Mouse (Mus musculus) myocyte (in vitro differentiated cells): ENCODE measurements around the gene Rpl6. TPM values are rescaled to one million over a fixed set of nuclear protein-coding genes. Genes with fewer than 3 reads are reported as not detected.

Experiments used
- H3K27me3 ChIP-seq: one replicate; pipeline ENCODE4 v1.6.1; 2011; ENCODE audit not compliant: control insufficient read depth, insufficient read depth, insufficient read length
- H3K36me3 ChIP-seq: one replicate; pipeline ENCODE4 v1.6.1; 2011; ENCODE audit not compliant: control insufficient read depth, insufficient read depth
- H3K4me2 ChIP-seq: one replicate; pipeline ENCODE4 v1.6.1; 2011; ENCODE audit warnings: low read depth, control low read depth
- H3K4me3 ChIP-seq: one replicate; pipeline ENCODE4 v1.5.1; 2011; ENCODE audit warnings: mild to moderate bottlenecking, control low read depth, moderate library complexity
- H3K79me2 ChIP-seq: one replicate; pipeline ENCODE4 v1.6.1; 2011; ENCODE audit not compliant: control insufficient read depth, insufficient read depth
- H3ac ChIP-seq: one replicate; pipeline ENCODE4 v1.6.1; 2011; ENCODE audit not compliant: control insufficient read depth, insufficient read length
- CEBPB ChIP-seq: IDR thresholded peaks from 2 replicates; pipeline ENCODE4 v1.6.1; 2011; ENCODE audit warnings: mild to moderate bottlenecking, moderate library complexity; ENCODE audit not compliant: poor library complexity, insufficient read depth, severe bottlenecking
- E2F4 ChIP-seq: IDR thresholded peaks from one replicate; pipeline ENCODE4 v1.6.1; 2011; ENCODE audit warnings: mild to moderate bottlenecking, control low read depth, moderate library complexity; ENCODE audit not compliant: insufficient read depth
- MAX ChIP-seq: IDR thresholded peaks from one replicate; pipeline ENCODE4 v1.6.1; 2011; ENCODE audit warnings: low read depth, mild to moderate bottlenecking, control low read depth
- MYOD1 ChIP-seq, 3 experiments: IDR thresholded peaks; one replicate each; pipeline ENCODE4 v1.6.1; 2011; ENCODE audit warnings: control low read depth in 2 of 3, low read depth in 2 of 3, mild to moderate bottlenecking in 2 of 3, moderate library complexity in 1 of 3; ENCODE audit not compliant: insufficient read length in 2 of 3, control insufficient read depth in 1 of 3
- MYOG ChIP-seq, 3 experiments: IDR thresholded peaks; one replicate each; pipeline ENCODE4 v1.6.1; 2011; ENCODE audit warnings: control low read depth in 2 of 3, low read depth in 2 of 3, mild to moderate bottlenecking in 2 of 3; ENCODE audit not compliant: insufficient read length in 2 of 3, control insufficient read depth in 1 of 3, insufficient read depth in 1 of 3
- POLR2A ChIP-seq: IDR thresholded peaks from one replicate; pipeline ENCODE4 v1.6.1; 2011; ENCODE audit warnings: low read depth, mild to moderate bottlenecking, control low read depth, moderate library complexity; ENCODE audit not compliant: insufficient read length
- POLR2AphosphoS2 ChIP-seq: IDR thresholded peaks from one replicate; pipeline ENCODE4 v1.6.1; 2011; ENCODE audit warnings: low read depth, control low read depth; ENCODE audit not compliant: insufficient read length
- REST ChIP-seq: IDR thresholded peaks from one replicate; pipeline ENCODE4 v1.6.1; 2011; ENCODE audit warnings: mild to moderate bottlenecking, control low read depth, moderate library complexity; ENCODE audit not compliant: insufficient read depth, insufficient read length
- SRF ChIP-seq: IDR thresholded peaks from one replicate; pipeline ENCODE4 v1.6.1; 2011; ENCODE audit warnings: low read depth; ENCODE audit not compliant: control insufficient read depth, insufficient read length
- TCF12 ChIP-seq: IDR thresholded peaks from one replicate; pipeline ENCODE4 v1.6.1; 2011; ENCODE audit warnings: mild to moderate bottlenecking, control low read depth; ENCODE audit not compliant: poor library complexity, insufficient read depth, severe bottlenecking
- TCF3 ChIP-seq: IDR thresholded peaks from one replicate; pipeline ENCODE4 v1.6.1; 2011; ENCODE audit warnings: low read depth, control low read depth; ENCODE audit not compliant: insufficient read length
- USF1 ChIP-seq: IDR thresholded peaks from one replicate; pipeline ENCODE4 v1.6.1; 2011; ENCODE audit warnings: low read depth, mild to moderate bottlenecking, control low read depth, moderate library complexity
- polyA plus RNA-seq: library from polyadenylated mRNA; unstranded; fragments of >200 nt; fragmentation: generic; extraction: Trizol; gene quantifications from one replicate; pipeline ENCODE4 v1.2.1, GENCODE M21; 2012; ENCODE audit warnings: missing spikeins

Gene Rpl6
- polyA plus RNA-seq, 1 experiment, result 1,361 TPM

DNA sequence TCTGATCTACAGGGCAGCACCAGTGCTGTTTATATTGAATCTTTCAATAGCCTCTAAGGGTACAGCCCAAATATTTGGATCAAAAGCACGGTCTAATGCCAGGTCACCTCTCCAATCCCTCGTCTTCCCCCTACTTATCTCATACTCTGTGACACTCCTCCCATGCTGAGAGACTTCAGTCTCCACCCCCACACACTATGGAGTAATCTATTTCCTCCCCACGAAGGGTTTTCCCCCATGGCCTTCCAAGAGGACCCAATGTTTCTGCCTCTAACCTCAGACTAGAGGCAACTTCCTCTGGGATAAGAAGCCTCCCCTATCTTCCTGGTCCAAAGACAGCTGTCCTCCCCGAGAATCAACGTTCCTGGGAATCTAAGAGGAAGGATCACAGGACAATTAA is 7.5 kb upstream of the Rpl6 start:
- Histone ChIP-seq H3K4me2 (no peak overlapping the region), H3K36me3 (no peaks in the 10 kb centered on the region), H3K4me3 (no peak overlapping the region), H3K27me3 (peaks cover 4% of the 10 kb centered on the region), H3ac (no peak overlapping the region), H3K79me2 (no peaks in the 10 kb centered on the region)
- no peak for TF ChIP-seq TCF3
- TF ChIP-seq REST, result no peak
- no peak for TF ChIP-seq E2F4
- no peak for TF ChIP-seq MYOD1 (IDR thresholded peaks at IDR 0.05; ENCODE audit: control insufficient read depth in 1 of 3, insufficient read length in 2 of 3, low read depth in 2 of 3)
- no peak for TF ChIP-seq USF1
- TF ChIP-seq POLR2AphosphoS2, result no peak
- no peak for TF ChIP-seq POLR2A
- TF ChIP-seq TCF12, result no peak
- no peak for TF ChIP-seq CEBPB
- no peak for TF ChIP-seq SRF
- TF ChIP-seq MAX, result no peak

DNA sequence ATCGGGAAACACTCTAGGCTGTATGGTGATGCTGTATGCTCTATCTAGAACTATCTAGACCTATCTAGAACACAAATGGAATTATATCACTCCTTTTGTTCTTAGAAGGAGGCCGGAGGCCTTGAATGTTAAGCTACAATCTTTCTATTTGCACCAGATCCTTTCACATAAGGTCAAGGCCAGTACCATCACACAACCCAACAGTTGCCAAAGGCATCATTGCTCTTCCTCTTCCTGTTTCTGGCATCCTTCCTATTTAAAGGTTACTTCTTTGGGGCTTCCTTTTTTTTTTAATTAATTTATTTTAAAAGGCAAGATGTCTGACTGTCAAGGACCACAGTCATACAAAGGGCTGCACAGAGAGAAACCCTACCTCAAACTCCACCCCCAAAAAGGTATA is 6.9 kb upstream of the Rpl6 start:
- Histone ChIP-seq H3ac (no peak overlapping the region), H3K4me3 (no peak overlapping the region), H3K79me2 (no peaks in the 10 kb centered on the region), H3K27me3 (peaks cover 4% of the 10 kb centered on the region), H3K36me3 (no peaks in the 10 kb centered on the region), H3K4me2 (no peak overlapping the region)
- TF ChIP-seq TCF12 (no peak), MYOG (IDR thresholded peaks at IDR 0.05; ENCODE audit: control insufficient read depth in 1 of 3, insufficient read depth in 1 of 3, insufficient read length in 2 of 3, low read depth in 2 of 3) (no peak), E2F4 (no peak), MYOD1 (IDR thresholded peaks at IDR 0.05; ENCODE audit: control insufficient read depth in 1 of 3, insufficient read length in 2 of 3, low read depth in 2 of 3) (no peak), SRF (no peak), POLR2A (no peak)

DNA sequence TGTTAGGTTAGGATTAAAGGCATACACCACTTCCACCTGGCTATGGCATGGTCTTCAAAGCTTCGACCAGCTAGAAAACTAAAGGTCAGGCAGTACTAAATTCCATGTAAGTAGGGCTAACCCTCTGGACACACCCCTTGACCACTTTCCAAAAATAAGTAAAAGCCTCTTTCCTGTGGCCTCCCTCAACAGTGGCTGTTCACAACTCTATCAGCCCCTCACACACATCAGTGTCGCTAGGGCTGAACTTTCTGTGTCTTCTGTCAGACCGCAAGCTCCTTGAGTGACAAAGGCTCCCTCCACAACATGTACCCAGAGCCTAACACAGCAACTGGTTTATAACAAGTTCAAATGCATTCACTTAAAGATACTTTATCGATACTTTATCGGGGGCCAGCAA is 5.9 kb upstream of the Rpl6 start:
- Histone ChIP-seq H3ac (no peak overlapping the region), H3K4me2 (no peak overlapping the region), H3K4me3 (no peak overlapping the region), H3K36me3 (no peaks in the 10 kb centered on the region), H3K79me2 (no peaks in the 10 kb centered on the region), H3K27me3 (peaks cover 4% of the 10 kb centered on the region)
- no peak for TF ChIP-seq USF1
- TF ChIP-seq POLR2AphosphoS2, result no peak
- TF ChIP-seq REST, result no peak
- no peak for TF ChIP-seq SRF
- TF ChIP-seq MAX, result no peak
- TF ChIP-seq CEBPB, result no peak
- no peak for TF ChIP-seq E2F4
- TF ChIP-seq TCF12, result no peak
- no peak for TF ChIP-seq MYOD1 (IDR thresholded peaks at IDR 0.05; ENCODE audit: control insufficient read depth in 1 of 3, insufficient read length in 2 of 3, low read depth in 2 of 3)
- no peak for TF ChIP-seq POLR2A
- TF ChIP-seq TCF3, result no peak
- no peak for TF ChIP-seq MYOG (IDR thresholded peaks at IDR 0.05; ENCODE audit: control insufficient read depth in 1 of 3, insufficient read depth in 1 of 3, insufficient read length in 2 of 3, low read depth in 2 of 3)

GRCm38 (mm10) chr5:121201739-121202138 is 2.5 kb upstream of the Rpl6 start:
- Histone ChIP-seq H3K4me2 (no peak overlapping the region), H3K4me3 (no peak overlapping the region), H3ac (no peak overlapping the region), H3K27me3 (peaks cover 4% of the 10 kb centered on the region), H3K79me2 (peaks cover 24% of the 10 kb centered on the region), H3K36me3 (peaks cover 13% of the 10 kb centered on the region)
- TF ChIP-seq REST (no peak), CEBPB (no peak), POLR2A (no peak), POLR2AphosphoS2 (no peak), USF1 (no peak), SRF (no peak), MYOD1 (IDR thresholded peaks at IDR 0.05; ENCODE audit: control insufficient read depth in 1 of 3, insufficient read length in 2 of 3, low read depth in 2 of 3) (no peak), TCF12 (no peak), MYOG (IDR thresholded peaks at IDR 0.05; ENCODE audit: control insufficient read depth in 1 of 3, insufficient read depth in 1 of 3, insufficient read length in 2 of 3, low read depth in 2 of 3) (no peak), E2F4 (no peak), TCF3 (no peak), MAX (no peak)

- no peak overlapping the region for H3K4me3 ChIP-seq
- no peak overlapping the region for H3K4me2 ChIP-seq
- TF ChIP-seq SRF (no peak), MYOD1 (IDR thresholded peaks at IDR 0.05; ENCODE audit: control insufficient read depth in 1 of 3, insufficient read length in 2 of 3, low read depth in 2 of 3) (no peak), TCF3 (no peak), POLR2A (no peak), MAX (no peak), E2F4 (no peak), TCF12 (no peak), MYOG (IDR thresholded peaks at IDR 0.05; ENCODE audit: control insufficient read depth in 1 of 3, insufficient read depth in 1 of 3, insufficient read length in 2 of 3, low read depth in 2 of 3) (no peak), USF1 (no peak), CEBPB (no peak), REST (no peak)
- H3K36me3 ChIP-seq, result peaks cover 21% of the 10 kb centered on the region
- H3K27me3 ChIP-seq, result no peaks in the 10 kb centered on the region
- peaks cover 31% of the 10 kb centered on the region for H3K79me2 ChIP-seq
- H3ac ChIP-seq, result no peak overlapping the region
Measured at GRCm38 (mm10) chr5:121202467-121202866, 1.8 kb upstream of the Rpl6 start.
